ENCODE assay signal across 11 mouse cellular contexts in genomic region chr6:124914511-124914910, GRCm38 (mm10). TPM values are rescaled to one million over a fixed set of nuclear protein-coding genes. Genes with fewer than 3 reads are reported as not detected.
DNase-seq lines count a peak whose midpoint lies in the region; ATAC-seq lines count a peak whose summit lies in the region.
"Had no signal": no experiment of that assay in that cellular context is flagged by ENCODE, and none has a peak within 500 bp of the region (broad histone marks: within the 10 kb centered on the region; RNA-seq: fewer than 3 reads in every experiment).

No protein-coding gene starts in this region.

- peak overlapping the region; percentile 86; the same call in 1 of the 2 replicates for H3K4me2 ChIP-seq in heart, embryonic 15.5 days
- peak overlapping the region; percentile 97 for H3K4me2 ChIP-seq in forebrain, embryonic 15.5 days (replicated peaks)

- no peak for ATAC-seq in heart, embryonic 15.5 days (replicated peaks; ENCODE audit: insufficient number of reproducible peaks, insufficient read depth, low FRiP score, low read depth)
- no peak for ATAC-seq in forebrain, embryonic 15.5 days (replicated peaks)
- ATAC-seq in activated CD4-positive, CD25-positive, alpha-beta regulatory T cell, adult 4 months: no peak
- ATAC-seq: CD4-positive, CD25-positive, alpha-beta regulatory T cell, adult 4 months had no signal

- 0 out of 2 replicates have a peak overlapping the region, but pooled peaks have one; percentile 100 for H3K9ac ChIP-seq in heart, embryonic 15.5 days
- peak overlapping the region; percentile 100 for H3K9ac ChIP-seq in forebrain, embryonic 15.5 days (replicated peaks)

- peaks cover 66% of the 10 kb centered on the region for H3K4me1 ChIP-seq in heart, embryonic 15.5 days (replicated peaks)
- peaks cover 4% of the 10 kb centered on the region for H3K4me1 ChIP-seq in brown adipose tissue, adult 24 weeks (ENCODE audit: control insufficient read depth, insufficient read depth, insufficient read length, low read length)
- H3K4me1 ChIP-seq in forebrain, embryonic 15.5 days: peaks cover 47% of the 10 kb centered on the region
- H3K4me1 ChIP-seq in midbrain, embryonic 10.5 days: peaks cover 83% of the 10 kb centered on the region

- DNase-seq in heart, postnatal 14 days: no peak
- no peak for DNase-seq in midbrain, embryonic 10.5 days (ENCODE audit: low spot score)
- no peak for DNase-seq in gastrocnemius, postnatal 4 days (ENCODE audit: low spot score in 2 of 2)
- DNase-seq in MN1 (ENCODE audit: low spot score): no peak
- DNase-seq: heart, postnatal 4 days had no signal

- H3K27me3 ChIP-seq in heart, embryonic 15.5 days: peaks cover 11% of the 10 kb centered on the region
- no peaks in the 10 kb centered on the region for H3K27me3 ChIP-seq in forebrain, embryonic 15.5 days
- peaks cover 33% of the 10 kb centered on the region for H3K27me3 ChIP-seq in midbrain, embryonic 10.5 days (ENCODE audit: low read depth, poor library complexity, severe bottlenecking)

- 0 out of 2 replicates have a peak overlapping the region, but pooled peaks have one; percentile 100 for H3K27ac ChIP-seq in heart, embryonic 15.5 days
- H3K27ac ChIP-seq in brown adipose tissue, adult 24 weeks (replicated peaks; ENCODE audit: low read depth, low read length): 0 out of 2 replicates have a peak overlapping the region, but pooled peaks have one; percentile 23
- peak overlapping the region; percentile 100 for H3K27ac ChIP-seq in forebrain, embryonic 15.5 days (replicated peaks)
- peak overlapping the region; percentile 99 for H3K27ac ChIP-seq in midbrain, embryonic 10.5 days (replicated peaks)

- WGBS in heart, embryonic 15.5 days: 89% methylated on average over 7 of the region's 7 CpGs
- 83% methylated on average over 7 of the region's 7 CpGs for WGBS in forebrain, embryonic 15.5 days
- WGBS in midbrain, embryonic 10.5 days: 79% methylated on average over 7 of the region's 7 CpGs

- H3K4me3 ChIP-seq in heart, embryonic 15.5 days: 0 out of 2 replicates have a peak overlapping the region, but pooled peaks have one; percentile 96
- peak overlapping the region; percentile 95; the same call in 1 of the 2 replicates for H3K4me3 ChIP-seq in brown adipose tissue, adult 24 weeks (ENCODE audit: insufficient read depth, low read depth, low read length)
- H3K4me3 ChIP-seq in forebrain, embryonic 15.5 days: peak overlapping the region; percentile 94
- peak overlapping the region; percentile 90 for H3K4me3 ChIP-seq in midbrain, embryonic 10.5 days
- H3K4me3 ChIP-seq: erythroblast, embryonic 14.5 days had no signal

- no peaks in the 10 kb centered on the region for H3K9me3 ChIP-seq in heart, embryonic 15.5 days (replicated peaks)
- H3K9me3 ChIP-seq in forebrain, embryonic 15.5 days: no peaks in the 10 kb centered on the region
- no peaks in the 10 kb centered on the region for H3K9me3 ChIP-seq in midbrain, embryonic 10.5 days (replicated peaks)

- intact Hi-C loops in heart, postnatal 14 days (cut with DNase I): no loop called here

- H3K36me3 ChIP-seq in heart, embryonic 15.5 days: peaks cover 21% of the 10 kb centered on the region
- peaks cover 27% of the 10 kb centered on the region for H3K36me3 ChIP-seq in forebrain, embryonic 15.5 days
- peaks cover 31% of the 10 kb centered on the region for H3K36me3 ChIP-seq in midbrain, embryonic 10.5 days

RNA-seq across cellular contexts. Expression of gene Lag3, which starts 3.0 kb away (rescaled TPM):
- 1.2 and 1.7 TPM in 2 replicates for polyA plus RNA-seq in heart, embryonic 15.5 days (2015; fragmentation: Nextera tagmentation; extraction: Ambion mirVana)
- total RNA-seq in heart, postnatal 14 days (2021): under 1 TPM; 0.62 to 0.80 TPM
- polyA plus RNA-seq in brown adipose tissue, adult 24 weeks (2012; ENCODE audit: insufficient read depth, insufficient read length, missing spikeins): 12.2 and 15.1 TPM in 2 replicates
- 2.6 and 3.3 TPM in 2 replicates for polyA plus RNA-seq in forebrain, embryonic 15.5 days (2015; fragmentation: Nextera tagmentation; extraction: Ambion mirVana)
- 1.0 and 1.5 TPM in 2 replicates for polyA plus RNA-seq in midbrain, embryonic 10.5 days (2016; fragmentation: Nextera tagmentation; extraction: Ambion mirVana)
- total RNA-seq in gastrocnemius, postnatal 4 days (2021): 1 to 10 TPM; 1.1 to 1.2 TPM
- 10 to 100 TPM; 23.5 to 30.2 TPM for polyA plus RNA-seq in activated CD4-positive, CD25-positive, alpha-beta regulatory T cell, adult 4 months (2017; shearing (Covaris generic))
- polyA plus RNA-seq: erythroblast, embryonic 14.5 days had no signal

RNA-seq across cellular contexts. Expression of gene Ptms, which starts 5.4 kb away (rescaled TPM):
- polyA plus RNA-seq in heart, embryonic 15.5 days (2015; fragmentation: Nextera tagmentation; extraction: Ambion mirVana): 255 and 294 TPM in 2 replicates
- total RNA-seq in heart, postnatal 14 days (2021): 100 to 1,000 TPM; 369 to 378 TPM
- 949 and 1,236 TPM in 2 replicates for polyA plus RNA-seq in brown adipose tissue, adult 24 weeks (2012; ENCODE audit: insufficient read depth, insufficient read length, missing spikeins)
- 772 and 823 TPM in 2 replicates for polyA plus RNA-seq in forebrain, embryonic 15.5 days (2015; fragmentation: Nextera tagmentation; extraction: Ambion mirVana)
- polyA plus RNA-seq in midbrain, embryonic 10.5 days (2016; fragmentation: Nextera tagmentation; extraction: Ambion mirVana): 261 and 296 TPM in 2 replicates
- total RNA-seq in gastrocnemius, postnatal 4 days (2021): 100 to 1,000 TPM; 395 to 409 TPM
- 10 to 100 TPM; 12.0 to 12.8 TPM for polyA plus RNA-seq in activated CD4-positive, CD25-positive, alpha-beta regulatory T cell, adult 4 months (2017; shearing (Covaris generic))

RNA-seq across cellular contexts. Expression of gene Mlf2, which starts 16.7 kb away (rescaled TPM):
- polyA plus RNA-seq in heart, embryonic 15.5 days (2015; fragmentation: Nextera tagmentation; extraction: Ambion mirVana): 358 and 371 TPM in 2 replicates
- 100 to 1,000 TPM; 214 to 217 TPM for total RNA-seq in heart, postnatal 14 days (2021)
- 238 and 301 TPM in 2 replicates for polyA plus RNA-seq in brown adipose tissue, adult 24 weeks (2012; ENCODE audit: insufficient read depth, insufficient read length, missing spikeins)
- 507 and 513 TPM in 2 replicates for polyA plus RNA-seq in forebrain, embryonic 15.5 days (2015; fragmentation: Nextera tagmentation; extraction: Ambion mirVana)
- 428 and 435 TPM in 2 replicates for polyA plus RNA-seq in midbrain, embryonic 10.5 days (2016; fragmentation: Nextera tagmentation; extraction: Ambion mirVana)
- 100 to 1,000 TPM; 236 to 238 TPM for total RNA-seq in gastrocnemius, postnatal 4 days (2021)
- 10 to 100 TPM; 46.7 to 70.4 TPM for polyA plus RNA-seq in activated CD4-positive, CD25-positive, alpha-beta regulatory T cell, adult 4 months (2017; shearing (Covaris generic))

RNA-seq across cellular contexts. Expression of gene Cd4, which starts 26.5 kb away (rescaled TPM):
- polyA plus RNA-seq in heart, embryonic 15.5 days (2015; fragmentation: Nextera tagmentation; extraction: Ambion mirVana): 0.05 and 0.68 TPM in 2 replicates
- 10 to 100 TPM in 1 of 2 experiments, 1 to 10 TPM in 1; 1.2 to 12.3 TPM for total RNA-seq in heart, postnatal 14 days (2021)
- not detected in 2 replicates for polyA plus RNA-seq in brown adipose tissue, adult 24 weeks (2012; ENCODE audit: insufficient read depth, insufficient read length, missing spikeins)
- polyA plus RNA-seq in forebrain, embryonic 15.5 days (2015; fragmentation: Nextera tagmentation; extraction: Ambion mirVana): 0.15 TPM in 1 of 2 replicates, not detected in the other
- 0.05 TPM in 1 of 2 replicates, not detected in the other for polyA plus RNA-seq in midbrain, embryonic 10.5 days (2016; fragmentation: Nextera tagmentation; extraction: Ambion mirVana)
- total RNA-seq in gastrocnemius, postnatal 4 days (2021): 1 to 10 TPM; 1.4 to 1.7 TPM
- polyA plus RNA-seq in activated CD4-positive, CD25-positive, alpha-beta regulatory T cell, adult 4 months (2017; shearing (Covaris generic)): 100 to 1,000 TPM; 240 to 401 TPM
- polyA plus RNA-seq: erythroblast, embryonic 14.5 days had no signal

RNA-seq across cellular contexts. Expression of gene Gpr162, which starts 50.7 kb away (rescaled TPM):
- 2.2 and 2.4 TPM in 2 replicates for polyA plus RNA-seq in heart, embryonic 15.5 days (2015; fragmentation: Nextera tagmentation; extraction: Ambion mirVana)
- 1 to 10 TPM; 1.8 to 2.4 TPM for total RNA-seq in heart, postnatal 14 days (2021)
- 0.88 TPM in 1 of 2 replicates, not detected in the other for polyA plus RNA-seq in brown adipose tissue, adult 24 weeks (2012; ENCODE audit: insufficient read depth, insufficient read length, missing spikeins)
- polyA plus RNA-seq in forebrain, embryonic 15.5 days (2015; fragmentation: Nextera tagmentation; extraction: Ambion mirVana): 25.2 and 25.9 TPM in 2 replicates
- polyA plus RNA-seq in midbrain, embryonic 10.5 days (2016; fragmentation: Nextera tagmentation; extraction: Ambion mirVana): 2.8 and 3.6 TPM in 2 replicates
- total RNA-seq in gastrocnemius, postnatal 4 days (2021): 1 to 10 TPM; 1.2 to 1.3 TPM
- polyA plus RNA-seq in activated CD4-positive, CD25-positive, alpha-beta regulatory T cell, adult 4 months (2017; shearing (Covaris generic)): under 1 TPM in 1 of 2 experiments, not detected in 1; 0.21 TPM
- polyA plus RNA-seq: CD4-positive, CD25-positive, alpha-beta regulatory T cell, adult 4 months had no signal

Comparison
In these comparisons a context has a peak if more than half of its experiments do, and no peak if none do; other contexts are left out.
1. H3K27ac ChIP-seq: peak in every context shown above with its lines; median percentile 100 in heart, embryonic 15.5 days; 100 in forebrain, embryonic 15.5 days; 99 in midbrain, embryonic 10.5 days; 23 in brown adipose tissue, adult 24 weeks.
2. RNA of gene Ptms, which starts 5.4 kb away (polyA plus RNA-seq): 949 to 1,236 TPM in brown adipose tissue, adult 24 weeks, 772 to 823 TPM in forebrain, embryonic 15.5 days, 261 to 296 TPM in midbrain, embryonic 10.5 days and 255 to 294 TPM in heart, embryonic 15.5 days; 12.0 to 12.8 TPM in activated CD4-positive, CD25-positive, alpha-beta regulatory T cell, adult 4 months; every median in the first group is over 10 times any median in the second.
3. Peak in every context shown above with its lines, with median percentiles within 50 percentile points of each other: H3K4me3 ChIP-seq.